Mouse (Mus musculus): ENCODE data around the gene Prkd2. TPM values are rescaled to one million over a fixed set of nuclear protein-coding genes. Genes with fewer than 3 reads are reported as not detected.

Gene Prkd2
- total and polyA plus RNA-seq, 2 experiments from 2014 or later = 8.8 to 10.6 TPM

DNA sequence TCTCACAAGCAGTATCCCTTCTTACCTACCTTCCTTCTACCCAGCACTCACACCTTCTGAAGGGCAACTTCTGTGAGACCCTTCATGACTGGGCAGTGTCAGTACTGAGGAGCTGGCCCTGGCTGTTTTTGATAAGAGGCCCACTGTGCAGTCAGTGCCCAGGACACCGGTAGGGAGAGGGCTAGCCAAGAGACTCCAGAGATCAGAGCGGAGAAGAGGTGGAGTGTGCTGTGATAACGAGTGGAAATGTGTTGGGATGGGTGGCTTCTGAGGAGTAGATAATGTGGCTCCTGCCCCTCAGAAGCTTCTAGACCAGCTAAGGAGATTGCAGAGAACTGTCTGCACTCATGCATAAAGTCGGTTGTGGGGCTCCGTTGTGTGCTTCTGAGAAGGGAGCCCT is 22.9 kb upstream of the Prkd2 start:
- no peak overlapping the region for H3K4me2 ChIP-seq (ENCODE audit: low read depth, low read length)
- no peak overlapping the region for H3K27ac ChIP-seq (ENCODE audit: low read depth)

DNA sequence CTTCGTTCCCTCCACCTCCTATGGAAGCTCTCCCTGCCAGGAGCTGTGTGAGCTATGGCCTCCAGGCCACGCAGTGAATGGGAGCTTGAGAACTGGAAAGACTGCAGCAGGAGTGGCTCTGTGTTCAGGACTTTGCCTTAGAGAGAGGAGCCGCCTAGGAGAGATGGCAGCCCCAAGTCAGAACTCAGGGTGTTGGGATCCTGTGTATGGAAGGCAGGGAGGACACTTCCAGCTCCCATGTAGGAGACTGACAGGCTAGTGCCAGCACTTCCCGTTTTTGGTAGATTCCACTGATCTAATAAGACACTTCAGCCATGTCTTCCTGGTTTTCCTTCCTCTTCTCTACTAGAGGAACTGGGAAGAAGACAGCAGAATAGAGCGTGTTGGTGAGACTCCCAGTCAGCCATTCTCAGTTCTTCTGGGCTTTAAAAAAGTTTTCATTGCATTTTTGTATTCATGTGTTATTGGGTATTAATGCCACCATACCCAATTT is 22.4 kb upstream of the Prkd2 start:
- peaks cover 70% of the 10 kb centered on the region for H3K4me1 ChIP-seq (ENCODE audit: control insufficient read depth, insufficient read depth)
- no peak for DNase-seq (ENCODE audit: low spot score)
- H3K27me3 ChIP-seq (ENCODE audit: control insufficient read depth, insufficient read depth, low read length) = no peaks in the 10 kb centered on the region
- ATAC-seq (ENCODE audit: insufficient read depth, low read depth) = no peak
- WGBS = 51% methylated on average over 5 of the region's 5 CpGs
- H3K9ac ChIP-seq (replicated peaks; ENCODE audit: low read depth, low read length) = no peak overlapping the region
- no peak for TF ChIP-seq CTCF (IDR thresholded peaks at IDR 0.05; ENCODE audit: low read depth)
- no peak for TF ChIP-seq EP300 (IDR thresholded peaks at IDR 0.05; ENCODE audit: low read depth)
- no peak overlapping the region for H3K4me3 ChIP-seq (ENCODE audit: low read depth, low read length)
- H3K4me2 ChIP-seq (ENCODE audit: low read depth, low read length) = no peak overlapping the region
- H3K36me3 ChIP-seq (replicated peaks; ENCODE audit: control insufficient read depth, insufficient read depth, low read length) = peaks cover 22% of the 10 kb centered on the region
- no peaks in the 10 kb centered on the region for H3K9me3 ChIP-seq (replicated peaks; ENCODE audit: control insufficient read depth, low read length)
- no peak overlapping the region for H3K27ac ChIP-seq (ENCODE audit: low read depth)

More for the DNA sequence above, 22.9 kb upstream of the Prkd2 start:
- Histone ChIP-seq H3K4me3 (ENCODE audit: low read depth, low read length) (no peak overlapping the region), H3K4me1 (ENCODE audit: control insufficient read depth, insufficient read depth) (peaks cover 70% of the 10 kb centered on the region), H3K9ac (replicated peaks; ENCODE audit: low read depth, low read length) (no peak overlapping the region), H3K36me3 (replicated peaks; ENCODE audit: control insufficient read depth, insufficient read depth, low read length) (peaks cover 17% of the 10 kb centered on the region), H3K27me3 (ENCODE audit: control insufficient read depth, insufficient read depth, low read length) (no peaks in the 10 kb centered on the region), H3K9me3 (replicated peaks; ENCODE audit: control insufficient read depth, low read length) (no peaks in the 10 kb centered on the region)
- WGBS = 35% methylated on average over 5 of the region's 5 CpGs
- TF ChIP-seq EP300 (IDR thresholded peaks at IDR 0.05; ENCODE audit: low read depth) (no peak), CTCF (IDR thresholded peaks at IDR 0.05; ENCODE audit: low read depth) (no peak)
- DNase-seq (ENCODE audit: low spot score) = no peak
- no peak for ATAC-seq (ENCODE audit: insufficient read depth, low read depth)

DNA sequence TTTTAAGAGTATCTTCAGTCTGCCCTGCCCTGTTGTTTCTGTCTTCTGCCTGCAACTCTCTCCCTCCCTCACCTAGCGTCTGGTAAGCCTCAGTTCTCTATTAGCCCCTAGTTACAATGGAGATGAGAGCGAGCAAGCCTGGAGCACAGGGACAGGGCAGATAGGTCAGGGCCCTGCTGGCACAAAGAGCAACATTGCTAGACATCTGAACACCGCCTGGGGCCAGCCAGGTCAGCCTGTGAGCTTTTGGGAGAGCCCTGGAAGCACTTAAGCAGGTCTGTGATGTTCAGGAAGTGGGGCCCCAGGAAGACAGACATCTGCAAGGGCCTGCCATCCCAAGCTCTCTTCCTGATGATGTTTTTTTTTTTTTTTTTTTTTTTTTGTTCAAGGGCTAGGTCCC is 21.6 kb upstream of the Prkd2 start:
- WGBS = 38% methylated on average over 3 of the region's 3 CpGs
- DNase-seq (ENCODE audit: low spot score) (no peak), ATAC-seq (ENCODE audit: insufficient read depth, low read depth) (no peak)
- TF ChIP-seq CTCF (IDR thresholded peaks at IDR 0.05; ENCODE audit: low read depth) (no peak), EP300 (IDR thresholded peaks at IDR 0.05; ENCODE audit: low read depth) (no peak)
- peaks cover 28% of the 10 kb centered on the region for H3K36me3 ChIP-seq (replicated peaks; ENCODE audit: control insufficient read depth, insufficient read depth, low read length)
- no peak overlapping the region for H3K4me3 ChIP-seq (ENCODE audit: low read depth, low read length)
- no peaks in the 10 kb centered on the region for H3K9me3 ChIP-seq (replicated peaks; ENCODE audit: control insufficient read depth, low read length)
- H3K27ac ChIP-seq (ENCODE audit: low read depth) = no peak overlapping the region
- H3K27me3 ChIP-seq (ENCODE audit: control insufficient read depth, insufficient read depth, low read length) = no peaks in the 10 kb centered on the region
- H3K4me2 ChIP-seq (ENCODE audit: low read depth, low read length) = no peak overlapping the region
- H3K9ac ChIP-seq (replicated peaks; ENCODE audit: low read depth, low read length) = 0 out of 2 replicates have a peak overlapping the region, but pooled peaks have one; percentile 1
- peaks cover 66% of the 10 kb centered on the region for H3K4me1 ChIP-seq (ENCODE audit: control insufficient read depth, insufficient read depth)

DNA sequence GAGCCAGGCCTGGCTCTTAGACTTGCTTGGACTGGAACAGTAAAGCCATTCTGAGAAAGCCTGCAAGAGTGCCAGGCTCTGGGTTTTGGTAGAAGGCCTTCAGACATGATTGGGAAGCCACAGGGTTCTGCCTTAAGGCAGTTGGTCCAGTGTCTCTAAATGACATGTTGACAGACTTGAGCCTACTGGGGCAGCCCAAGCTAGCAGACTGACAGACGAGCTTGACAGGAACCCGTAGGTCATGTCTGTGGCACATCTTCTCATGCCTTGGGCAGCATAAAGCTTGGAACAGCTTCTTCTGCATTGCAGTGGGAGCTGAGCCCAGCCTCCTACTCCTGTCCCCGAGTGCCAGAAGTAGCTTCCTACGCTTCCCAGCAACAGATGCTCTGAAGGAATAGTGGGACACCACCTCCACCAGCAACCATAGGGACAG is 21.0 kb upstream of the Prkd2 start:
- ATAC-seq (ENCODE audit: insufficient read depth, low read depth) (no peak), DNase-seq (ENCODE audit: low spot score) (no peak)
- Histone ChIP-seq H3K27ac (ENCODE audit: low read depth) (no peak overlapping the region), H3K9me3 (replicated peaks; ENCODE audit: control insufficient read depth, low read length) (no peaks in the 10 kb centered on the region), H3K4me2 (ENCODE audit: low read depth, low read length) (no peak overlapping the region), H3K4me3 (ENCODE audit: low read depth, low read length) (no peak overlapping the region), H3K27me3 (ENCODE audit: control insufficient read depth, insufficient read depth, low read length) (no peaks in the 10 kb centered on the region), H3K9ac (replicated peaks; ENCODE audit: low read depth, low read length) (no peak overlapping the region), H3K4me1 (ENCODE audit: control insufficient read depth, insufficient read depth) (peaks cover 71% of the 10 kb centered on the region), H3K36me3 (replicated peaks; ENCODE audit: control insufficient read depth, insufficient read depth, low read length) (peaks cover 33% of the 10 kb centered on the region)
- TF ChIP-seq CTCF (IDR thresholded peaks at IDR 0.05; ENCODE audit: low read depth) = no peak
- TF ChIP-seq EP300 (IDR thresholded peaks at IDR 0.05; ENCODE audit: low read depth) = no peak
- WGBS = 54% methylated on average over 4 of the region's 4 CpGs

DNA sequence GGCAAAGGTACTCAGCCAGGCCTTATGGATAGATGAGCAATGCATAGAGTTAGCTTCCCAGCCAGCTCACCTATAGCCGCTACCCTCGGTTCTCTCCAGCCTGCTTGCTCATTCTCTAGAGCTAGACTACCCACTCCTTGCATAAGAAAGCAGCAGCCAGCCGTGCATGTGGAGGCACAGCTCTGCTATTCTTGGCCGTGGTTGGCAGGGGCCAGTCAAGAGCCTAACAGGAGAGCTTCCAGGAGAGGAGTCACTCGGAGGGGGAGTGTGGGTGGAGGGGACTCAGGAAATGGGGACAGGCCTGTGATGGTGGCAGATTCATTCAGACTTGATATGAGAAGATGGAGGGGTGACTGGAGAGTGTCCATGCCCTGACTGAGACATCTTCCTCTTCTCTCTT is 19.0 kb upstream of the Prkd2 start:
- peaks cover 54% of the 10 kb centered on the region for H3K4me1 ChIP-seq (ENCODE audit: control insufficient read depth, insufficient read depth)
- H3K4me3 ChIP-seq (ENCODE audit: low read depth, low read length) = no peak overlapping the region
- H3K27me3 ChIP-seq (ENCODE audit: control insufficient read depth, insufficient read depth, low read length) = no peaks in the 10 kb centered on the region
- no peaks in the 10 kb centered on the region for H3K9me3 ChIP-seq (replicated peaks; ENCODE audit: control insufficient read depth, low read length)
- WGBS = 21% methylated on average over 5 of the region's 5 CpGs
- no peak for DNase-seq (ENCODE audit: low spot score)
- H3K4me2 ChIP-seq (ENCODE audit: low read depth, low read length) = no peak overlapping the region
- no peak for TF ChIP-seq EP300 (IDR thresholded peaks at IDR 0.05; ENCODE audit: low read depth)
- no peak for TF ChIP-seq CTCF (IDR thresholded peaks at IDR 0.05; ENCODE audit: low read depth)
- peak; percentile 65 for ATAC-seq (ENCODE audit: insufficient read depth, low read depth)
- peaks cover 50% of the 10 kb centered on the region for H3K36me3 ChIP-seq (replicated peaks; ENCODE audit: control insufficient read depth, insufficient read depth, low read length)
- no peak overlapping the region for H3K9ac ChIP-seq (replicated peaks; ENCODE audit: low read depth, low read length)
- H3K27ac ChIP-seq (ENCODE audit: low read depth) = no peak overlapping the region

DNA sequence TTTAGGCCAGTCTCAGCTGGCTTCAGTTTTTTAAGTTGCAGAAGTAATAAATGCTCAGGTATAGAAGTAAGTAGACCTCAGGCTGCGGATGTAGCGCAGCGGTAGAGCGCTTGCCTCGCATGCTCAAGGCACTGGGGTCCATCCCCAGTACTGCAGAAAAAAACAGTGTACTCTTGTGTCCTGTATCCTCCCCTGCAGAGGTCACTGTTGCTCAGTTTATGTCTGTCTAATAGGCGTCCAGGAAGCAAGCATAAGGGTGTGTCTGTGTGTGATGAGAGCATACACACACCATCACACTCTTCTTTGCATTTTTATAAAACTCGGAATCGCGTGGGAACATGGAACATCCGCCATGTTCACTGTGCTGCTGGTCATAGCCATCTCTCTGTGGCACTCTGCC is 16.9 kb upstream of the Prkd2 start:
- Histone ChIP-seq H3K4me2 (ENCODE audit: low read depth, low read length) (no peak overlapping the region), H3K27me3 (ENCODE audit: control insufficient read depth, insufficient read depth, low read length) (no peaks in the 10 kb centered on the region), H3K36me3 (replicated peaks; ENCODE audit: control insufficient read depth, insufficient read depth, low read length) (peaks cover 70% of the 10 kb centered on the region), H3K9me3 (replicated peaks; ENCODE audit: control insufficient read depth, low read length) (no peaks in the 10 kb centered on the region), H3K9ac (replicated peaks; ENCODE audit: low read depth, low read length) (no peak overlapping the region), H3K4me3 (ENCODE audit: low read depth, low read length) (no peak overlapping the region), H3K4me1 (ENCODE audit: control insufficient read depth, insufficient read depth) (peaks cover 33% of the 10 kb centered on the region), H3K27ac (ENCODE audit: low read depth) (no peak overlapping the region)
- peak; percentile 57; the same call in 1 of the 2 replicates for ATAC-seq (ENCODE audit: insufficient read depth, low read depth)
- DNase-seq (ENCODE audit: low spot score) = peak; percentile 45
- TF ChIP-seq EP300 (IDR thresholded peaks at IDR 0.05; ENCODE audit: low read depth) (no peak), CTCF (IDR thresholded peaks at IDR 0.05; ENCODE audit: low read depth) (peak; percentile 61)
- 75% methylated on average over 10 of the region's 10 CpGs for WGBS

Data from heart, postnatal 0 days (tissue).